Mouse (Mus musculus) limb, embryonic 12.5 days (tissue): ENCODE results near the gene Cfap43. TPM values are rescaled to one million over a fixed set of nuclear protein-coding genes. Genes with fewer than 3 reads are reported as not detected.
A peak's percentile ranks its signal among the peaks of the same experiment; 100 is the strongest.

Experiments
- ATAC-seq: fragments of 200-750 bp; cut with Nextera tagmentation; 2 replicates; pipeline ENCODE4 v1.8.0; 2017; ENCODE audit warnings: low read depth, moderate TSS enrichment; ENCODE audit not compliant: insufficient number of reproducible peaks, insufficient read depth, low FRiP score, low TSS enrichment
- H3K27ac ChIP-seq: fragments of 300-500 bp; sonication (generic); 2 replicates; pipeline ENCODE4 v1.5.1; 2016; ENCODE audit warnings: mild to moderate bottlenecking, moderate library complexity
- H3K27me3 ChIP-seq: fragments of 300-500 bp; sonication (generic); 2 replicates; pipeline ENCODE4 v1.6.1; 2016; ENCODE audit warnings: mild to moderate bottlenecking, moderate library complexity
- H3K36me3 ChIP-seq: fragments of 300-500 bp; sonication (generic); 2 replicates; pipeline ENCODE4 v1.6.1; 2016; ENCODE audit warnings: mild to moderate bottlenecking, moderate library complexity
- H3K4me1 ChIP-seq: fragments of 300-500 bp; sonication (generic); replicated peaks from 2 replicates; pipeline ENCODE4 v1.6.1; 2016
- H3K4me2 ChIP-seq: fragments of 300-500 bp; sonication (generic); 2 replicates; pipeline ENCODE4 v1.6.1; 2016; ENCODE audit warnings: mild to moderate bottlenecking, moderate library complexity
- H3K4me3 ChIP-seq: fragments of 300-500 bp; sonication (generic); replicated peaks from 2 replicates; pipeline ENCODE4 v1.5.1; 2016; ENCODE audit warnings: mild to moderate bottlenecking
- H3K9ac ChIP-seq: fragments of 300-500 bp; sonication (generic); replicated peaks from 2 replicates; pipeline ENCODE4 v1.6.1; 2016; ENCODE audit warnings: mild to moderate bottlenecking, moderate library complexity
- H3K9me3 ChIP-seq: fragments of 300-500 bp; sonication (generic); 2 replicates; pipeline ENCODE4 v1.6.1; 2016; ENCODE audit warnings: mild to moderate bottlenecking, moderate library complexity
- WGBS: fragments of 180-500 bp; shearing (Covaris S2); methylation state at CpG from one replicate; pipeline ENCODE4 v1.1.7; 2016; 5-methylcytosine and 5-hydroxymethylcytosine counted together
- polyA plus RNA-seq: library from polyadenylated mRNA; unstranded; fragments of >200 nt; fragmentation: Nextera tagmentation; extraction: Ambion mirVana; gene quantifications from 2 replicates; pipeline ENCODE4 v1.2.1, GENCODE M21; 2016

Gene Cfap43
- polyA plus RNA-seq, 1 experiment from 2014 or later = 0.09 TPM

DNA sequence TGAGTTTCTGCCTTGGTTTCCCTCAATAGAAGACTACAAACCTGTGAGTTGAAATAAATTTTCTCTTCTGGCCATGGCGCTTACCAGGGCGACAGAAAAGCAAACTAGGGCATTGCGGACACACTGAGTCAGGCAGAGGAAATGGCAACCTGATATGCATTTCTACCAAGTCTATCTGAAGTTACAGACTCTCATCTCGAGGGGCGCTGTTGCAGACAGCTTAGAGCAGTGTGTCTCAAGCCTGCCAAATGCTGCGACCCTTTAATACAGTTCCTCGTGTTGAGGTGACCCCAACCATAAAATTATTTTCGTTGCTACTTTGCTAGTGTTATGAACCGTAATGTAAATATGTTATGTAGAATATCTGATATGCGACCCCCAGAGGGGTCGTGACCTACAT, 138.1 kb downstream of the Cfap43 start:
- Histone ChIP-seq H3K4me3 (no peak overlapping the region), H3K9me3 (no peaks in the 10 kb centered on the region), H3K27ac (no peak overlapping the region), H3K4me2 (no peak overlapping the region), H3K9ac (no peak overlapping the region), H3K27me3 (no peaks in the 10 kb centered on the region), H3K4me1 (no peaks in the 10 kb centered on the region), H3K36me3 (no peaks in the 10 kb centered on the region)
- ATAC-seq = no peak
- WGBS = 76% methylated on average over 11 of the region's 11 CpGs

DNA sequence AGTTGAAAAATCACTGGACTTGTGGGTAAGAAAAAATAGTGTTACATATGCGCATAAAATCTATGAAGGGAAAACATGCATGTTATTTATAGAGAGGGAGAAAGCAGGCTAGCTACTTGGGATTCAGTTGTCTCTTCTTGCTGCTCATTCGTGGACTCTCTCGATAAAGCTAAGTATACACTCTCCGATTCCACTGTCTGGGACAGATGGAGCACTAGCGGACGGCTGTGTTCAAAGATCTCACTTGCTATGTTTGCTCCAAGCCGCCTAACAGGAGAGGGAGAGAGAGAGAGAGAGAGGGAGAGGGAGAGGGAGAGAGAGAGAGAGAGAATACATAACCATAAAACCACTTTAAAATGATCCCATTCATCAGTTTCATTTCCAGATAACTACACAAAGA, 138.9 kb downstream of the Cfap43 start:
- Histone ChIP-seq H3K4me2 (no peak overlapping the region), H3K27ac (no peak overlapping the region)
- WGBS = 94% methylated on average over 7 of the region's 7 CpGs

DNA sequence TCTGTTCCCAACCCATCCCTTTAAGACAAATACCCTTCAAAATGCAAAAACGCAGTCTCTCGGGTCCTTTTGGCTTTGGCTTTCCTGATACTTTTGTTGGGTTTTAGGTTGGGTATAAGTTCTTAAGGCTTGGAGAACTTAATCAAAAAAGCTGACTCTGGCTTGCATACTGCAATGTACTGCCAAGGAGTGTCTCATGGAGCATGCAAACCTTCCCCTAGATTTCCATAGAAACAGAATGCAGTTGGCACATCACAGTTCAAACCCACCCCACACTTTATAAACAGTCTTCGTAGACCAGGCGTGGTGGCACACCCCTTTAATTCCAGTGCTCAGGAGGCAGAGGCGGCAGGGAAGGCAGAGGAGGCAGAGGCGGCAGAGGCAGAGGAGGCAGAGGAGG, 141.2 kb downstream of the Cfap43 start:
- Histone ChIP-seq H3K27ac (no peak overlapping the region), H3K9ac (no peak overlapping the region), H3K36me3 (no peaks in the 10 kb centered on the region), H3K4me3 (no peak overlapping the region), H3K27me3 (no peaks in the 10 kb centered on the region), H3K9me3 (no peaks in the 10 kb centered on the region), H3K4me2 (no peak overlapping the region), H3K4me1 (no peaks in the 10 kb centered on the region)
- no peak for ATAC-seq
- 74% methylated on average over 6 of the region's 6 CpGs for WGBS

More for the DNA sequence above, 138.9 kb downstream of the Cfap43 start:
- Histone ChIP-seq H3K9me3 (no peaks in the 10 kb centered on the region), H3K9ac (no peak overlapping the region), H3K36me3 (no peaks in the 10 kb centered on the region), H3K4me3 (no peak overlapping the region), H3K27me3 (no peaks in the 10 kb centered on the region), H3K4me1 (no peaks in the 10 kb centered on the region)
- ATAC-seq = no peak

DNA sequence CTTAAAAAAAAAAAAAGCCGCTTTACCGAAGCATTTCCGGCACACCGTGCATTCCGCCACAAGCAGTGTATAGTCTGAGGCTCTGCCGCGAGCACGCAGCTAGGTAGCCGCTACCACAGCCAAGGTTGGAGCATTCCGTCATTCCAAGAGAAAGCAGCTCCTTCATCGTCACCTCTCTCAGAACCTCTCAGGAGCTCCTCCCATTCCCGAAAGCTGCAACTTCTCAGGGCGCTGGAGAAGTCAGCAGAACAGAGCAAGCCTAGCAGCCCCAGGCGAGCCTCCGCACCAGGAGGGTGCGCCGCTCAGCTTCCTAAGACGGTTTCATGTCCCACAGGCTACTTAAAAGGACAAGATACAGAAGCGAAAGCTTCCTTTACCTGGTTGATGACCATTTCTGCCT, 163.5 kb downstream of the Cfap43 start:
- H3K36me3 ChIP-seq = no peaks in the 10 kb centered on the region
- H3K9ac ChIP-seq = no peak overlapping the region
- no peaks in the 10 kb centered on the region for H3K27me3 ChIP-seq
- no peaks in the 10 kb centered on the region for H3K9me3 ChIP-seq
- no peak for ATAC-seq
- H3K4me1 ChIP-seq = no peaks in the 10 kb centered on the region
- H3K4me2 ChIP-seq = peak overlapping the region; percentile 35
- H3K27ac ChIP-seq = no peak overlapping the region
- WGBS = 59% methylated on average over 19 of the region's 19 CpGs
- no peak overlapping the region for H3K4me3 ChIP-seq

DNA sequence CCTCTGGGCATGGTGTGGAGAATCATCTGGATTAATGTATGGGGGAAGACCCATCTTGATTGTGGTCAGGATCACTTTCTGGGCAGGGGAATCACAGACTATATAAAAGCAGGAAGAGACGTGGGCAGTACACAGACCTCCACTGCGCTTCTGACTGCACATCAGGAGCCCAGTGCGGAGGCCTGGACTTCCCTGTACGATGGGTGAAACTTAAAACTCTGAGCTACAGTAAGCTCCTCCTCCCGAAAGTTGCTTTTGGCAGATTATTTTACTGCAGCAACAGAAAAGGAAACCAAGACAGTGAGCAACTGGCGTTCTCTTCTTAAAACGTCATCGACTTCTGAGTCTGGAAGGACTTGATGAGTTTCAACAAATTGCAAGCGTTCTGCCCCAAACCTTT, 164.2 kb downstream of the Cfap43 start:
- no peaks in the 10 kb centered on the region for H3K27me3 ChIP-seq
- no peak overlapping the region for H3K27ac ChIP-seq
- H3K4me2 ChIP-seq = no peak overlapping the region
- H3K9me3 ChIP-seq = no peaks in the 10 kb centered on the region
- no peak overlapping the region for H3K9ac ChIP-seq
- H3K36me3 ChIP-seq = no peaks in the 10 kb centered on the region
- no peak overlapping the region for H3K4me3 ChIP-seq
- WGBS = 89% methylated on average over 9 of the region's 9 CpGs
- H3K4me1 ChIP-seq = no peaks in the 10 kb centered on the region
- ATAC-seq = no peak

DNA sequence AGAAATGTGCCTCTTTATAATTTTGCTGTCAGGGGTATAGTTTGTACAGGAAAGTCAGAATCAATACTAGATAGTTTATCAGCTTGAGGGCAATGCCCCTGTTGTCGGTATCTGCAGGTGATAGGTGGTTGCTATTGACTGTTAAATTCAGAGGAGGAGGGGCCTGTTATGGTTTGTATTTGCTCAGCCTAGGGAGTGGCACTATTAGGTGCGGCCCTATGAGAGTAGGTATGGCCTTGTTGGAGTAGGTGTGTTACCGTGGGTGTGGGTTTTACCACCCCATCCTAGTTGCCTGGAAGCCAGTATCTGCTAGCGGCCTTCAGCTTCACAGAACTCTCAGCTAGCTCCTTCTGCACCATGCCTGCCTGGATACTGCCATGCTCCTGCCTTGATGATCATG, 165.2 kb downstream of the Cfap43 start:
- 84% methylated on average over 4 of the region's 4 CpGs for WGBS
- no peak for ATAC-seq
- no peak overlapping the region for H3K4me2 ChIP-seq
- no peaks in the 10 kb centered on the region for H3K9me3 ChIP-seq
- no peaks in the 10 kb centered on the region for H3K36me3 ChIP-seq
- no peaks in the 10 kb centered on the region for H3K4me1 ChIP-seq
- H3K27me3 ChIP-seq = no peaks in the 10 kb centered on the region
- H3K9ac ChIP-seq = no peak overlapping the region
- H3K4me3 ChIP-seq = no peak overlapping the region
- H3K27ac ChIP-seq = no peak overlapping the region

DNA sequence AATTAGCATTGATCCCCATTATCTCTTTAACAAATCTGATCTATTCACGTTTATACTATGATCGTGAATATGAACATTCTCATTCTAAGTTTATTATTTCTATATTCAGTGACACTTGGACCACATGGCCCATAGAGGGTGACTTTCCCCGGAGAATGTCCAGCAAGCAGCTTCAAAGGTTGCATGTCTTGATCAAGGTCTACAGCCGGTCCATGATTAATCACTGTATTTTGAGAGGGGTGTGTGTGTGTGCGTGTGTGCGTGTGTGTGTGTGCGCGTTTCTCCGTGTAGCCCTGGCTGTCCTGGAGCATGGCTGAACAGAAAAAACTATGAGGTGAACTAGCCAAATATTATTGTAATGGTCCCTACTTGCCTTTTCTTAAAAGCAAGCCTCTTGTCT, 166.6 kb downstream of the Cfap43 start:
- ATAC-seq = no peak
- Histone ChIP-seq H3K9me3 (no peaks in the 10 kb centered on the region), H3K36me3 (no peaks in the 10 kb centered on the region), H3K27ac (no peak overlapping the region), H3K4me1 (no peaks in the 10 kb centered on the region), H3K27me3 (no peaks in the 10 kb centered on the region), H3K4me3 (no peak overlapping the region), H3K9ac (no peak overlapping the region), H3K4me2 (no peak overlapping the region)
- 89% methylated on average over 9 of the region's 9 CpGs for WGBS

DNA sequence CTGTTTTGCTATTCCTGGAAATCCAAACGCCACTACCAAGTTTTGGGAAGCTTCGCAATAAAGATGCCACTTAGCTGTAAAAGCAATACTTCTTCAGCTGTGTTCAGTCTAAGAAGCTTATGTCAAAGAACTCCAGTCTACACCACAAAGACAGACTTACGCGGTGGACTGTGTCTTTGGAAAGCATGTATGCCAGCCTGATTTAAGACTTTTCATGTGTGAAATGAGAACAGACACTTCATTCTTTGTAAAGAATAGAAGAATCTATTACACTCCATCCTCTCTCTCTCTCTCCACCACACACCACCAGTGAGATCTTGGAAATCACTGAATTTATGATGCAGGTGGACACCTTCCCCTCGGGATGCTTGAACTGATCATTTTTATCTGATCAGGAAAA, 168.7 kb downstream of the Cfap43 start:
- H3K4me3 ChIP-seq = no peak overlapping the region
- WGBS = 86% methylated on average over 5 of the region's 5 CpGs
- no peak for ATAC-seq
- H3K4me1 ChIP-seq = no peaks in the 10 kb centered on the region
- no peak overlapping the region for H3K27ac ChIP-seq
- H3K27me3 ChIP-seq = no peaks in the 10 kb centered on the region
- no peaks in the 10 kb centered on the region for H3K9me3 ChIP-seq
- no peak overlapping the region for H3K9ac ChIP-seq
- no peak overlapping the region for H3K4me2 ChIP-seq
- no peaks in the 10 kb centered on the region for H3K36me3 ChIP-seq

DNA sequence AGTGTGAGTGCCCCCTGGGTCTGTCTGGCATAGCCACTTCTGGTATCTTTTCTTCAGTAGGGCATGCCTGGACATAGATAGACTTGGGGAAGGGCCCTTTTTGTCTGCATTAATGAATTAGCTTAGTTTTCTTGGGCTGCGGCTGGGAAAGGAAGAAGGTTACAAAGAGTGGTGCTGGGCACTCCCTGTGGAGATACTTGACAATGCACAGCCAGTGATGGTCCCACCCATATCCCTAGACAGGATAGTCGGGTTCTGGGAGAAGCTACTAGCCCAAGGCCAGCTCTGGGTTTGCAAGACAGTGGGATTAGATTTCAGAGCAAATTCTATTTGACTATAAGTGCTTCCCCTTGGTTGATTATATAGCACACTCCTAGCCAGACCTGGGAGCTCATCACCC, 170.1 kb downstream of the Cfap43 start:
- no peaks in the 10 kb centered on the region for H3K9me3 ChIP-seq
- H3K4me1 ChIP-seq = no peaks in the 10 kb centered on the region
- WGBS = 91% methylated on average over 2 of the region's 2 CpGs
- no peak for ATAC-seq
- no peak overlapping the region for H3K4me3 ChIP-seq
- no peak overlapping the region for H3K9ac ChIP-seq
- H3K4me2 ChIP-seq = no peak overlapping the region
- H3K27ac ChIP-seq = no peak overlapping the region
- no peaks in the 10 kb centered on the region for H3K27me3 ChIP-seq
- H3K36me3 ChIP-seq = no peaks in the 10 kb centered on the region

DNA sequence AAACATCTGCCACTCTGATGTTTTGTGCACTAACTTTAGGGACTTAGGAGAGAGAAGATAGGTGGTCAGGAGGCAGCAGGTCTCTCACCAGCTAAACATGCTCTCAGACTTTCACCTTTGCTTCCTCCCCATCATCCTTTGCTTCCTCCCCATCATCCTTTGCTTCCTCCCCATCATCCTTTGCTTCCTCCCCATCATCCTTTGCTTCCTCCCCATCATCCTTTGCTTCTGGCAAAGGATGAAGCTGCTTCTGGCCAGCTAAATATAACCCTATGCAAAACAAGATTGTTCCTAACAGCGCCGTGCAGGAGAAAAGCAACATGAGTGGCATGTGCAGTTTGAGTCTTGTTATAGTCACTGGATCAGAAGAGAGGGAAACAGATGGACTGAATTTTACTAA, 172.0 kb downstream of the Cfap43 start:
- H3K4me3 ChIP-seq = no peak overlapping the region
- no peaks in the 10 kb centered on the region for H3K27me3 ChIP-seq
- no peaks in the 10 kb centered on the region for H3K36me3 ChIP-seq
- ATAC-seq = no peak
- no peak overlapping the region for H3K9ac ChIP-seq
- WGBS = 90% methylated on average over 2 of the region's 2 CpGs
- no peak overlapping the region for H3K4me2 ChIP-seq
- H3K27ac ChIP-seq = no peak overlapping the region
- H3K9me3 ChIP-seq = no peaks in the 10 kb centered on the region
- H3K4me1 ChIP-seq = no peaks in the 10 kb centered on the region

DNA sequence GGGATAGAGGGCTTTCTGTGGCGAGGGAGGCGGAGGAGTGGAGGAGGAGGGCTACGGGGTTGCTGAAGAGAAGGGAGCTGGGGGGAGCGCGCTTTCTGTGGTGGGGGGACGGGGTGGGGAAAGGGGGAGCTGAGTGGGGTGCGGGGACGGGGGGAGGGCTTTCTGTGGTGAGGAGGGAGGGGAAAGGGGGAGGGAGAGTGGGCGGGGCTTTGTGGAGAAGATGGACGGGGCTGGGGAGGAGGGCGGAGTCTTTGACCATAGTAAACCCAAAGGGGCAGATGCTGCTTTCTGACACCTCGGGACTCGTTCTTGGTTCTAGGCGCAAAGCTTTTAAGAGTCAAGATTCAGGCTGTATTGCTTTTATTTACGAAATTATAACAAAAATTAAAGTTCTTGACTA, 187.2 kb downstream of the Cfap43 start:
- under 1% methylated on average over 14 of the region's 15 CpGs for WGBS
- Histone ChIP-seq H3K36me3 (peaks cover 41% of the 10 kb centered on the region), H3K4me2 (peak overlapping the region; percentile 69), H3K27ac (peak overlapping the region; percentile 98), H3K9me3 (no peaks in the 10 kb centered on the region), H3K27me3 (no peaks in the 10 kb centered on the region), H3K4me1 (peaks cover 21% of the 10 kb centered on the region), H3K9ac (peak overlapping the region; percentile 79), H3K4me3 (peak overlapping the region; percentile 74)
- no peak for ATAC-seq

DNA sequence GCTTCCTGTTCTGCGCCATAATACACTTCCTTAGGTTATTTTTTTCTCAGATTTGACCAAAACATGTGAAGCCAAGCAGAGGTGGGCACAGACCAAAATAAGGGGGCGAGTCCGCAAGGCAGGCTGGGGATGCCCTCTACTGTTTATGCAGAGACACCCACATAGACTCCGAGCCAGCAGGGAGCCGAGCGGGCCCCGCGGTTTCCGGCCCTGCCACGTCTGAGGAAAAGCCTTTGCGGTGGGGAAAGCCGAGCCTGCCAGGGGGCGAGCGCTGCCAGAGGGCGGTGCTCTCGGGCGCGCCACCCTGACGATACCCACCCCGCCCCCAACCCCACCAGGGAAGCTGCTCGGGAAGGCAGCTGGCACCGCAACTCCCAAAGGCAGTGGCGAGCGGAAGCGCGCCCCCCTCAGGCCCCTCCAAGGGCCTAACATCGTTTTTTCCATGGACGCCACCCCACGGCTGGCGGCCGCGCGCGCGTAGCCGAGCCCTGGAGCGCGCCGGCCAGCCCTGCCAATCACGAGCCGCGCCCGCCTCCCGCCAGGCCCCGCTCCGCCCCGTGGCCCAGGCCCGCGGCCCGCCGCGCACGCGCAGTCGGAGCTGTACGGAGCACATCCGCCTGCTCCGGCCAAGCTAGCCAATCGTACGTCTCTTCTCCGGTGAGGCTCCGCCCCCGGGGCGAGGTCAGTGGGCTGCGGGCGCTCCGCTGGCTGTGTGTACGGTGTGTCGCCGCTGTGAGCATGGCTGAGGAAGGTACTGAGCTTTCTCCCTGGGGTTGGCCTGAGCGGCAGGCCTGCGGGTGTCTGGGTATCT, 187.8 kb downstream of the Cfap43 start, which contains the start of gene Sfr1:
TSS of gene Sfr1 (plus strand) at position 612 of the 811 bp plus-strand sequence.
- peak; percentile 97 for ATAC-seq
- no peaks in the 10 kb centered on the region for H3K27me3 ChIP-seq
- H3K9me3 ChIP-seq = no peaks in the 10 kb centered on the region
- peak within 1 kb of the TSS; percentile 69 for H3K4me2 ChIP-seq
- H3K4me3 ChIP-seq = peak within 1 kb of the TSS; percentile 74
- H3K9ac ChIP-seq = peak within 1 kb of the TSS; percentile 79
- H3K36me3 ChIP-seq = peaks cover 37% of the 10 kb centered on the region
- H3K4me1 ChIP-seq = peaks cover 21% of the 10 kb centered on the region
- H3K27ac ChIP-seq = peak within 1 kb of the TSS; percentile 98
- WGBS = under 1% methylated on average over 64 of the region's 72 CpGs
